Mouse (Mus musculus): ENCODE results near the gene Fbxo40.

GRCm38 (mm10) chr16:36914195-36914594, 76.1 kb downstream of the Fbxo40 start:
- no peak for TF ChIP-seq CTCF (IDR thresholded peaks at IDR 0.05; ENCODE audit: low read depth)
- TF ChIP-seq EP300 (IDR thresholded peaks at IDR 0.05; ENCODE audit: low read depth), result no peak

Measured in liver, embryonic 14.5 days (tissue).